Mouse (Mus musculus) heart, embryonic 10.5 days (tissue): ENCODE results near the gene Ngfr. TPM values are rescaled to one million over a fixed set of nuclear protein-coding genes. Genes with fewer than 3 reads are reported as not detected.

ENCODE experiments used
- DNase-seq: peaks from one replicate; pipeline ENCODE4 v3.0.0-alpha.2; 2017; ENCODE audit warnings: low spot score
- H3K27ac ChIP-seq: fragments of 300-500 bp; sonication (generic); 2 replicates; pipeline ENCODE4 v1.5.1; 2016; ENCODE audit warnings: mild to moderate bottlenecking
- H3K27me3 ChIP-seq: fragments of 300-500 bp; sonication (generic); 2 replicates; pipeline ENCODE4 v1.6.1; 2016; ENCODE audit warnings: mild to moderate bottlenecking; ENCODE audit not compliant: poor library complexity, insufficient read depth, severe bottlenecking
- H3K36me3 ChIP-seq: fragments of 300-500 bp; sonication (generic); 2 replicates; pipeline ENCODE4 v1.6.1; 2016; ENCODE audit warnings: mild to moderate bottlenecking, moderate library complexity
- H3K4me1 ChIP-seq: fragments of 300-500 bp; sonication (generic); 2 replicates; pipeline ENCODE4 v1.6.1; 2016; ENCODE audit warnings: mild to moderate bottlenecking
- H3K4me3 ChIP-seq: fragments of 300-500 bp; sonication (generic); 2 replicates; pipeline ENCODE4 v1.5.1; 2016; ENCODE audit warnings: mild to moderate bottlenecking, moderate library complexity
- H3K9me3 ChIP-seq: fragments of 300-500 bp; sonication (generic); 2 replicates; pipeline ENCODE4 v1.6.1; 2016; ENCODE audit warnings: mild to moderate bottlenecking, moderate library complexity
- WGBS: fragments of 180-500 bp; shearing (Covaris S2); methylation state at CpG from one replicate; pipeline ENCODE4 v1.1.7; 2016; 5-methylcytosine and 5-hydroxymethylcytosine counted together
- polyA plus RNA-seq: library from polyadenylated mRNA; unstranded; fragments of >200 nt; fragmentation: Nextera tagmentation; extraction: Ambion mirVana; gene quantifications from 2 replicates; pipeline ENCODE4 v1.2.1, GENCODE M21; 2016

Gene Ngfr
- polyA plus RNA-seq, 1 experiment from 2014 or later, result 9.9 TPM

- 84% methylated on average over 12 of the region's 12 CpGs for WGBS
- Histone ChIP-seq H3K4me1 (peaks cover 9% of the 10 kb centered on the region; the same call in 1 of the 2 replicates), H3K27ac (no peak overlapping the region), H3K36me3 (no peaks in the 10 kb centered on the region), H3K9me3 (no peaks in the 10 kb centered on the region), H3K27me3 (0 out of 2 replicates have a peak, but pooled peaks cover 5% of the 10 kb centered on the region), H3K4me3 (no peak overlapping the region)
- DNase-seq, result no peak
Measured at GRCm38 (mm10) chr11:95550301-95551021, 37.1 kb downstream of the Ngfr start.

- no peak overlapping the region for H3K27ac ChIP-seq
- H3K4me1 ChIP-seq, result peaks cover 31% of the 10 kb centered on the region
- 77% methylated on average over 10 of the region's 10 CpGs for WGBS
- no peaks in the 10 kb centered on the region for H3K9me3 ChIP-seq
- H3K4me3 ChIP-seq, result no peak overlapping the region
- DNase-seq, result no peak
- H3K36me3 ChIP-seq, result no peaks in the 10 kb centered on the region
- 0 out of 2 replicates have a peak, but pooled peaks cover 2% of the 10 kb centered on the region for H3K27me3 ChIP-seq
Measured at GRCm38 (mm10) chr11:95546021-95546782, 41.3 kb downstream of the Ngfr start.

- Histone ChIP-seq H3K4me1 (peaks cover 43% of the 10 kb centered on the region), H3K27ac (no peak overlapping the region; the same call in 1 of the 2 replicates), H3K9me3 (no peaks in the 10 kb centered on the region), H3K4me3 (no peak overlapping the region), H3K27me3 (peaks cover 16% of the 10 kb centered on the region; the same call in 1 of the 2 replicates), H3K36me3 (no peaks in the 10 kb centered on the region)
- 79% methylated on average over 8 of the region's 8 CpGs for WGBS
- DNase-seq, result no peak
Measured at GRCm38 (mm10) chr11:95544546-95545327, 42.8 kb downstream of the Ngfr start.

- no peak for DNase-seq
- Histone ChIP-seq H3K4me1 (peaks cover 37% of the 10 kb centered on the region), H3K36me3 (no peaks in the 10 kb centered on the region), H3K4me3 (peak overlapping the region; percentile 31), H3K27me3 (peaks cover 33% of the 10 kb centered on the region), H3K9me3 (no peaks in the 10 kb centered on the region), H3K27ac (peak overlapping the region; percentile 31; the same call in 1 of the 2 replicates)
- 30% methylated on average over 18 of the region's 18 CpGs for WGBS
Measured at GRCm38 (mm10) chr11:95540637-95541385, 46.7 kb downstream of the Ngfr start.

- WGBS, result 72% methylated on average over 15 of the region's 15 CpGs
- H3K4me3 ChIP-seq, result no peak overlapping the region
- H3K27ac ChIP-seq, result no peak overlapping the region
- H3K36me3 ChIP-seq, result no peaks in the 10 kb centered on the region
- no peak for DNase-seq
- peaks cover 49% of the 10 kb centered on the region for H3K27me3 ChIP-seq
- peaks cover 35% of the 10 kb centered on the region for H3K4me1 ChIP-seq
- no peaks in the 10 kb centered on the region for H3K9me3 ChIP-seq
Measured at GRCm38 (mm10) chr11:95538378-95539104, 49.0 kb downstream of the Ngfr start.

GRCm38 (mm10) chr11:95533484-95534160 is 53.9 kb downstream of the Ngfr start:
- H3K4me1 ChIP-seq, result peaks cover 5% of the 10 kb centered on the region; the same call in 1 of the 2 replicates
- peaks cover 25% of the 10 kb centered on the region for H3K27me3 ChIP-seq
- no peak overlapping the region for H3K27ac ChIP-seq
- DNase-seq, result peak; percentile 93
- no peaks in the 10 kb centered on the region for H3K36me3 ChIP-seq
- no peaks in the 10 kb centered on the region for H3K9me3 ChIP-seq
- 20% methylated on average over 24 of the region's 24 CpGs for WGBS
- 0 out of 2 replicates have a peak overlapping the region, but pooled peaks have one; percentile 13 for H3K4me3 ChIP-seq

- WGBS, result 65% methylated on average over 13 of the region's 13 CpGs
- H3K9me3 ChIP-seq, result no peaks in the 10 kb centered on the region
- no peak overlapping the region for H3K4me3 ChIP-seq
- no peak for DNase-seq
- peaks cover 5% of the 10 kb centered on the region; the same call in 1 of the 2 replicates for H3K4me1 ChIP-seq
- no peak overlapping the region for H3K27ac ChIP-seq
- H3K36me3 ChIP-seq, result no peaks in the 10 kb centered on the region
- H3K27me3 ChIP-seq, result peaks cover 21% of the 10 kb centered on the region; the same call in 1 of the 2 replicates
Measured at GRCm38 (mm10) chr11:95532353-95533072, 55.0 kb downstream of the Ngfr start.

- 76% methylated on average over 3 of the region's 3 CpGs for WGBS
- Histone ChIP-seq H3K27ac (no peak overlapping the region), H3K4me1 (no peaks in the 10 kb centered on the region), H3K4me3 (no peak overlapping the region), H3K27me3 (peaks cover 12% of the 10 kb centered on the region; the same call in 1 of the 2 replicates), H3K36me3 (no peaks in the 10 kb centered on the region), H3K9me3 (no peaks in the 10 kb centered on the region)
- no peak for DNase-seq
Measured at GRCm38 (mm10) chr11:95528231-95528630, 59.3 kb downstream of the Ngfr start.

GRCm38 (mm10) chr11:95527307-95527706 is 60.2 kb downstream of the Ngfr start:
- H3K36me3 ChIP-seq, result no peaks in the 10 kb centered on the region
- no peak overlapping the region for H3K4me3 ChIP-seq
- no peaks in the 10 kb centered on the region for H3K4me1 ChIP-seq
- H3K27ac ChIP-seq, result no peak overlapping the region
- H3K9me3 ChIP-seq, result no peaks in the 10 kb centered on the region
- DNase-seq, result no peak
- 85% methylated on average over 8 of the region's 8 CpGs for WGBS
- H3K27me3 ChIP-seq, result peaks cover 11% of the 10 kb centered on the region; the same call in 1 of the 2 replicates

GRCm38 (mm10) chr11:95521563-95521962 is 66.0 kb downstream of the Ngfr start:
- Histone ChIP-seq H3K4me1 (peaks cover 21% of the 10 kb centered on the region), H3K4me3 (peak overlapping the region; percentile 46), H3K27me3 (peaks cover 40% of the 10 kb centered on the region), H3K27ac (peak overlapping the region; percentile 17; the same call in 1 of the 2 replicates), H3K9me3 (no peaks in the 10 kb centered on the region), H3K36me3 (no peaks in the 10 kb centered on the region)
- WGBS, result 1% methylated on average over 13 of the region's 13 CpGs
- DNase-seq, result peak; percentile 92
